Mouse (Mus musculus): ENCODE data around the gene 4933424G06Rik.
A peak's percentile ranks its signal among the peaks of the same experiment; 100 is the strongest.

Gene 4933424G06Rik

DNA sequence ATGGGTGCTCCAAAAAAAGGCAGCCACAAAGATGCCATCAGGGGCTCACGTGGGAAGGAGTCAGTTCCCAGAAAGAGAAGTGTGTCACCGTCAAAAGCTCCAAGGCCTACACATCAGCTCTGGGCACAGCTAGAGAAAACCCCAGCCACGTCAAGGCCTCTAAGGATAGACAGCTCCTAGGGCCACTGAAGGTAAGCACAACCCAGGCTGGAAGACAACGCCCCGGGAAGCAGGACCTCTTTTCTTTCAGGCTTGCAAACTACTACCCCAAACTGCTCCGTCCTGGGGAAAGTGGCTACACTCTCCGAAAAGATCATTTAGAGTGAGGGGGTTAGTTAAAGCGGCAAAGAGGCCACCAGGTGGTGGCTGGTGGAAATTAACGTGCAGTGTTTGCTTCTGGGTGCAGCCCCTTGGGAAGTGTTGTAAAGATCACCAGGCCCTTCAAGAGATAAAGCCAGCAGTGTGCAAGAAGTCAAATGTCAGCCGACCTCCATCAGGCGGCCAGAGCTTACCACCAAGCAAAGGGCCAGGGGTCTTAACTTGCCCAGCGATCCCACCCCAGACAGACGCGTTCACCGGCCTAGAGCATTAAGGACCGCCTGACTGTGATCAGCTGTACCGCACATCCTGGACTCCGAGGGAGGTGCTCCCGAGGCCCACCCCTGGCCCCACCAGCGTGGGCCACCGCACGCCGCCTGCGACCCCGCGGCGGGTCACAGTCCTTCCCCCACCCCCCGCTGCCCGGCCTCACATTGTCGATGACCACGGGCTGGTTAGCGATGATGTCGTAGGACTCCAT, 695 bp upstream of the 4933424G06Rik start:
- peak; percentile 61 for DNase-seq (ENCODE audit: inconsistent ontology term)

DNA sequence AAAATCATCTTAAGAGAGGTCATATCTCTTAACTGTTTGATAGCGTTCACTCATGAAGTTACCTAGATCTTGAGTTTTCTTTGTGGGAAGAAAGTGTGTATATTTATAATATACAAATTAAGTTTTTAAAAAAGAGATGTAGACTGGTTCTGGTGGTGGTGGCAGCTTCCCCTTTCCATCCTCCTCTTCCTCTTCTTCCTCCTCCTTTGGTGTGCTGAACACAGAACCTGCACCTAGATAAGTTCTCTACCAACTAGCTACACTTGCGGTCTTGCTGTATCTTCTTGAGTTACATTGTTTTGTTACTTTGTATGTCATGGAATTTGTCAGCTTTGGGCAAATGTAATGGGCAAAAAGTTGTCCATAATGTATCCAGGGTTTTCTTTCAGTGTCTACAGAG, 1.2 kb downstream of the 4933424G06Rik start:
- no peak for DNase-seq (ENCODE audit: inconsistent ontology term)

DNA sequence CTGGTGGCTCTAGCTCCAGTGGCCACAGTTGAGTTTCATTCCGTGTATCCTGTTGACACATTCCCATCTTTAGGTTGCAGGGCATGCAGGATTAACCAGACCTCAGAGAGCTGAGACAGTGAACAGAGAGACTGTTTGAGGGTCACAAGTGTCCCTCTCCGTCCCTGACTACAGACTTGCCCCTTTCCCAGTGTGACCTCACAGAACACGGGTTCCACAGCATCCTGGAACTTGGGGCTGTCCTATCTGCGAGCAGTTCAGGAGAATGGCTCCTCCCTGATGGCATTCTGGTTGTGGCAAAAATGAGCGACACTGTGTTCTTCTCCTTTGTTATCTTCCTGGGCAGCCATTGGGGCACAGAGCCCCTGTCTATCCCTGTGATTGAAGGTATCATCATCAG, 4.4 kb downstream of the 4933424G06Rik start, which contains the start of gene Actr1b:
Actr1b (minus strand) TSS at position 112 of the 400 bp plus-strand sequence.
- DNase-seq (ENCODE audit: inconsistent ontology term): no peak

DNA sequence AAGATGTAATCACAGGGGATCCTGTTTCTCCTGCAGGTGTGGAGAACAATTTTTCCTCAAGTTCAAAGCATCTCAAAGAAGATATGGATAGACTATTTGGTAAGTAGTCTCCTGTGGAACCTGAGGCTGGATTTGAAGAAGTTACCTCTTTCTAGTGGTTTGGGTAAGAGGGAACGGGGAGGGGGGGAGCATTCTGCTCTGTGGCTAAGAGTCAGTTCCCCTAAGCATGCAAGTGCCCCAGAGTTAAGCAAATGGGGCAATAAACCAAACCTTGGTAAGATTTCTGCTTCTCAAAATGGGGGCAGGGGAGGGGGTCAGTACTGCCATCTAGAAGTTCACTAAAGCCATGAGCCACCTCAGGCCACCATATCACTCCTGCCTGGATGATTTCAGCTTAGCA, 8.8 kb downstream of the 4933424G06Rik start:
- no peak for DNase-seq (ENCODE audit: inconsistent ontology term)

DNA sequence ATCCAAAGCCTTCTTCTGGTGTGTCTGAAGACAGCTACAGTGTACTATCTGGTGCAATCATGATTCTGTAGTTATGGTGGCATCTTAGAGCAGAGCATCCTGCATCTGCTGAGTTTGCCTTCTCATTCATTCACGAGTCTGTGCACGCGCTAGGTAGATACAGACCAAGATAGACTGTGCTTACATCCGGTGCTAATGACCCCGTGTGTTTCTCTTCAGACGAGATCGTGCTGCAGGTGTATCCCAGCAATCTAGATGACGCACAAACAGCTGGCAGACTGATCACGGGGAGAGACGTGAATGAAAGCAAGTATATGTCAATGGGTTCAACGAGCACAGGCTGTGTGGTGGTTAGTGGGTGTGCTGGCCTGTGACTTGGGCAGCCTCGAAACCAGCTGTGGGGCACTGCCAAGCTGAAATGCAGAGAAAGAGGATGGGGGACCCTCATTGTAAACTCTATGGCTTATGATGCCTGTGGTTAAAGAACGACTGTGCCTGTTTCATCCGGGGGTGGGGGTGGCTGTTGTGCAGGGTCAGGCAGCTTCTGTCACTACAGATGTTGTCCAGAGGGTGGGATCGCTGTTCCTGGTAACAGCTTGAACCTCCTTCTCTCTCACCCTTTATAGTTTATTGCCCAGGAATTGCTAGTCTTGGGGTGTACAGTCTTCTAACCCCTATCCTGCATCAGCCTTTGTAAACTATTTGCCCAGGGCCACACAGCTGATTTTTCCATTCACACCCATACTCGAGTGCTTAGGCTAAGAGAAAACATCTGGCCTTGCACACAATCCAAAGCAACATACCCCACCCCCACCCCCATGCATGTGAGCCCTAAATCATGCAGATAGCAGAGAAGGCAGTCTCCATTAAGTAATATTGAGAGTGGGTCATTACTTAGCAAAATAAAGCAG, 13.5 kb downstream of the 4933424G06Rik start:
- DNase-seq (ENCODE audit: inconsistent ontology term): no peak

DNA sequence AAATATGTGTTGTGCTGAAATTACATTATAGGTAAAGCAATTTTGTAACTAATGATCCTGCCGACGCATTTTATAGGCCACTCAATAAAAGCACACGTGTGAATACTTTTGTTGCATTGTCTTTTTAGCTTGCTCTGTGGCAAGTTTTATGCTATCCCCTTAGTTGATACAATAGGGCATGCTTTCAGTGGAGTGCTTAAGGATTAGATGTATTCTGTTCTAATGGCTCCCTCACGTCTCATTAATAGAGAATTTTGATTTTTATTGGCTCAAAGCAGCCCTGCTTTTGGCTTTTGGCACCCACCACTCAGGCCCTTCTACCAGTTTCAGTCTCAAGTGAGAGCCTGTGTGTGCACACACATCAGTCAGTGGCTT, 14.1 kb downstream of the 4933424G06Rik start:
- DNase-seq (ENCODE audit: inconsistent ontology term): no peak

DNA sequence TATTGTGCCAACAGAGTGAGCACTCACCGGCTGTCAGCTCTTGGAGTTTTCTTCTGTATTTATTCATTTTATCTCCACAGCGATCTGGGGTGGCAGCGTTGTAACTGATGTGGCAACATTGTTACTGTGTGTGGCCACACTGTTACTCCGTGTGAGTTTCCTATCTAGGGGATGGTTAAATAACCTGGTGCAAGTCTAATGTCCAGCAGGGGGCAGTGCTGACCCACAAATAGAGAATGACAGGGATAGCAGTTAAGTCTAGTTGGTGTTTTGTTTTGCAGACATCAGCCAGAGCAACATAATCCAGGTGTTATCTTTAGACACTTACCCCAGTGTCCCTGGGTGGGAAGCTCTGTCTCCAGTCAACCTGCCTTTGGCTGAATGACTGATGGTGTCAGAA, 27.4 kb downstream of the 4933424G06Rik start:
- DNase-seq (ENCODE audit: inconsistent ontology term): peak; percentile 63

DNA sequence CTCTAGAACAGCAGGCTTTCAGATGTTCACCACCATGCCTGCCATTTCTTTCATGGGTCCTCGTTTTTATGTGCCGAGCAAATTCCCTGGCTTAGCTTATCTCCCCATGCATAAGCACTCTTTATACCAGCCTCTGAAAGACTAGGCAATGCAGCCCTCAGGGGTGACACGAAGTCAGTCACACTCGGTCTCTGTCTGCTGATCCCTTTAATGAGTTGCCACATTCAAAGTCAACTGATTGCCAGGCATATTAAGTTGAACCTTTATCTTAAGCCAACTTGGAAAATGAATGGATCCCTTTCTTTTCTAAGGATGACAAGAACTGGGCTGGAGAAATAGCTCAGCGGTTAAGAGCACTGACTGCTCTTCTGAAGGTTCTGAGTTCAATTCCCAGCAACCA, 29.3 kb downstream of the 4933424G06Rik start:
- DNase-seq (ENCODE audit: inconsistent ontology term): no peak

DNA sequence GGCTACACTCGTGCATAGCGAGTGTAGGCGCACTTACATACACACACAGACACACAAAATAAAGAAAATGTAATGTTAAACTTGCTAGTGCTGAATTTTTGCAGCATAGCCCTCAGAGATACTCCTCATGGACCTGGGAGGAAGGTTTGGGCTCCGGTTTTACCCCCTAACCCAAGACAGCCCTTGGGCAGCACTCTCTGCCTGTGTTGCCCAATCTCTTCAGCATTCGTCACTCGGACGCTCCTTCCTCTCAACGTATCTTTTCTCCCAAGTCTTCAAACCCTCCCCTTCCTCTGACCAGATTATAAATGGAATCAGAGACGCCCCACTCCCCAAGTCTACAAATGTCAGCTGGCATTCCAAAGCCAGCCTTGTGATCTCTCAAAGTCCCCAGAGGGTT, 33.1 kb downstream of the 4933424G06Rik start:
- DNase-seq (ENCODE audit: inconsistent ontology term): no peak

DNA sequence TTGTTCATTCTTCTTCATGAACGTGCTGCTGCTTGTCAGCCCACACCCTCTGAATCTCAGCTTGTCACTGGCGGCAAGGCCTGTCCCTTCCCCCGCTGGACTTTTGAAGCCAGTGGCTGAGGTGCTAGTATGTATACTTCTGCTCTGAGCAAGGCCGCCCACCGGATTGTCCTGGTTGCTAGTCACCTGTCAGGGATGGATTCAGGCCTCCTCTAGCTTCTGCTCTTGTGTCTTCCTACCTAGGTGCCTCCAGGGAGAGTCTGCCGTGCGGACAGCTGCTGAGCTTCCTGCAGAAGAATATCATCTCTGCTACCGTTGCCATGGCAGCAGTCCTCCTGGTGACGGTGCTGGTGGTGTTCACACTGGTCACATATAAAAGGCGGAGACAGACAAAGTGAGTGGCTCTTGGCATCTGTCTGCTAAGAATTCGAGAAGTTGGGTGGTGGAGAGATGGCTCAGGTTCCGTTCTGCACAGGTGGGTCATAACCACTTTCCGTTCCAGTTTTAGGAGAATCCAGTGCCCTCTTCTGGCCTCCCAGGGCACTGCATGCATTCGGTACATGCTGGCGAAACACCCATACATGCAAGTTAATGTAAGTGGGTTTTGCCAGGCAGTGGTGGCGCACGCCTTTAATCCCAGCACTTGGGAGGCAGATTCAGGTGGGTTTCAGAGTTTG, 34.5 kb downstream of the 4933424G06Rik start:
- DNase-seq (ENCODE audit: inconsistent ontology term): peak; percentile 39

DNA sequence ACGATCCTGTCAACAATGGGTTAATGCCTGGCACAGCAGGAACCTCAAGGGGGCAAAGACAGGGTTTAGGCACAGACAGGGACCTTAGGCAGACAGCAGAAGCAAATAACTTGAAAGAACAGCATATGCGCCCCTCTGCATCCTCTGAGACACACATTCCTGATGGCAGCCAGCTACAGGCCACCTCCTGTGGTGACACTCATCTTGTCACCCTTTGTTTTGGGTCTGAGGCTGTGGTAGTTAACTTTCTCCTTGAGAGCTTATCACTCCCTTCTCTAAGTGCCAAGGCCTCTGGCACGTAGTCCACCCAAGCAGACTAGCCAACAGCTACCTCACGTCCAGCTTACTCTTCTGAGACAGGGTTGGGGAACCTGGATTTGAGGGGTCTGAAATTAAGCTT, 35.7 kb downstream of the 4933424G06Rik start:
- no peak for DNase-seq (ENCODE audit: inconsistent ontology term)

DNA sequence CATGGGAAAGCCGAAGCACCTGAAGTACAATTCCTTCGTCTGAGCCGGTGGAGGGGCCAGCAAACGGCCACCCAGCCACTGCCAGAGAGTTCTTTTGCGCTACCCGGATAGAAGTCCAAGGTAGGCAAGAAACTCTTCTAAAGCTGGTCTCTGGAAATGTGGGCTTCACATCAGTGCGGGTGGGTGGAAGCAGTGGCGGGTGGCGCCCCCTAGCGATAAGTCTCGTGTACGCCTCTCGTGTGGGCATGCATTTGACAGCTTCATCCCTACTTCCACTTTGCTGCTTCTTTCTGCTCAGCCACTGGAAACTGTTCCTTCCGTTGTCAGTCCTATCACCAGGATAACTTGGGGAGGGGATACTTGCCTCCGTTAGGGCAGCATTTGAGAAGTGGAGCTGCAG, 36.5 kb downstream of the 4933424G06Rik start:
- DNase-seq (ENCODE audit: inconsistent ontology term): no peak

DNA sequence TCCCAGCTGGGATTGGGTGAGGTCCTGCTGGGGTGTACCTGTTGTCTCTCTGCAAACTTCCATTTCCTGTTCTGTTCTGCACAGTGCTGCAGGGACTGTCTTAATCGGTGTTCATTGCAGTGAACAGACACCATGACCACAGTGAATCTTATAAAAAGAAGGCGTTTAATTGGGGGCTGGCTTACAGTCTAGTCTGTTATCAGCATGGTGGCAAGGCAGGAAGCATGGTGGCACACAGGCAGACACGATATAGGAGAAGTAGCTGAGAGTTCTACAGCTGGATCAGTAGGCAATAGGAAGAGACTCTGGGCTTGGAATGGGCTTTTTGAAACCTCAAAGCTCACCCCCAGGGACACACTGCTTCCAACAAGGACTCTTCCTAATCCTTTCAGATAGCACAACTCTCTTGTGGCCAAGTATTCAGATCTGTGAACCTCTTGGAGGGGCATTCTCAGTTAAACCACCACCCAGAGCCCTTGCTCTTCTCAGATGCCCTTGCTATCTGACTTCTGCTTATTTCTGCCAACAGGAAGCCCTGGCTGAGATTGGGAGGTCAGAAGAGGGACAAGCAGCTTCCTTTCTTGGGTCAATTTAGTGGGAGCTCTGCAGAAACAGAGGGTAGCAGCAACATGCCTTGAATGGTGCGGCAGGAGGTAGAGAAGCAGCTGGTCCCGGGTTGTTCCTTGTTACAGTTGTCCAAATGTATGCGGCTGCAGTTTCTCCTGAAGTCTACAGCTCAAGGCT, 44.2 kb downstream of the 4933424G06Rik start:
- no peak for DNase-seq (ENCODE audit: inconsistent ontology term)

DNA sequence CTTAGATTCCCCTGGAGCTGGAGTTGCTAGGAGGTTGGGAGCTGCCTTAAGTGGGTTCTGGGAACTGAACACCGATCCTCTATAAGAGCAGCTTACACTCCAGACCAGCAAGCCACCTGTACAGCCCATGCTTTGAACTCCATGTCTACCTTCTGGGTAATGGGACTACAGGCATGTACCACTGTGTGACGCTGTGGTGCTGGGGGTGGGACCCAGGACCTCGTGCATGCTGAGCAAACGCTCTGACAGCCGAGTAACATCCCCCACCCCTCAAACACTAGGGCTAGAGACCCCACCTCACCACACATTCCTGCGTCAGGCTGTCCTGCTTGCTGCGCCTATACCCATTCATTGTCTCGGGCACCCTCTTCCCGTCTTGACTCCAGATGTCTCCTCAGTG, 48.6 kb downstream of the 4933424G06Rik start:
- DNase-seq (ENCODE audit: inconsistent ontology term): no peak

DNA sequence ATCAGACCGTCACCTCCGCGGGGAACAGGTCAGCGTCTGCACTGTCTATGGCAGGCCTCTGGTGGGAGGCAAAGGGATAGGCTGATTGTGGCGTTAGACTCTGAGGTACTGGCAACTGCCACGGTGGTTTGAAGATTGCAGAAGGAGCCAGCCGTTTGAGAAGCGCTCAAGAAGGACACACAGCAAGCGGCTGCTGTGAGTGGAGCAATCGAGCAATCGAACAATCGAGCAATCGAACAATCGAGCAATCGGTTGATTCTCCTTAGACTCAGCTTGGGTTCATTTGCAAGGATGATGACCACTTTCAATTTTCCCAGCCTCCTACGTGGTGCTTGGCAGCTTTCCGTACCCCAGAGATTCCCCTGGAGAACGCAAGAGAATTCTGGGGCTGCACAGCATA, 49.1 kb downstream of the 4933424G06Rik start:
- DNase-seq (ENCODE audit: inconsistent ontology term): no peak

DNA sequence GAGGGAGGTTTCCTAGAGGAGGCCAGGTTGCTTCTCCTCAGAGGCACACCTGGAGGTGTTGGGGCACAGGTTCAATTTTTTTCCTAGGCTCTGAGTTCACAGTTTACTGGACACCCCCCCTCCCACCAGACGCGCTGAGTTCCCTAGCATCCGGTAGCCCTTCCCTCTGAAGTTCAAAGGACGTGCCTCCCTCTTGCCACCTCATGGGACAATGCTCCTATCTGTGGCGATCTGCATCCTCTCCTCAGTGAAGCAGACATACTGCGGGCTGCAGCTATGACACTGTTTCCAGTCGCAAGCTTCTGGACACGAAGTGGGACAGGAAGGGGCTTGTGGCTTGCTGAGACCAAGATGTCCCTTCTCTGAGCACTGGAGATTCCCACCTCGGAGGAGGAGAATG, 50.5 kb downstream of the 4933424G06Rik start:
- DNase-seq (ENCODE audit: inconsistent ontology term): no peak

DNA sequence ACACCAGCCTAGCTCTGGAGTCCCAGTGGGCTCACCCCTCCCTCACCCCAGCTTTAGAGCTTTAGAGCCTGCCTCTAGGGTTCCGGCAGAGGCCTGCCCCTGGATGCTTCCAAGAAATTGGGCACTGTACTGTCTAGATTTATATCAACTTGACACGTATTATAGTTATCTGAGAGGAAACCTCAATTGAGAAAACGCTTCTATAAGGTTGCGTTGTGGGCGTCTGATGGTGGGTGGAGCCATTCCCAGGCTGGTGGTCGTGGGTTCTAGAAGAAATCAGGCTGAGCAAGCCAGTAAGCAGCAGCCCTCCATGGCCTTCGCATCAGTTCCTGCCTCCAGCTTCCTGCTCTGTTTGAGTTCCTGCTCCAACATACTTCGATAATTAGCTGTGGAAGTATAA, 51.1 kb downstream of the 4933424G06Rik start:
- DNase-seq (ENCODE audit: inconsistent ontology term): no peak

DNA sequence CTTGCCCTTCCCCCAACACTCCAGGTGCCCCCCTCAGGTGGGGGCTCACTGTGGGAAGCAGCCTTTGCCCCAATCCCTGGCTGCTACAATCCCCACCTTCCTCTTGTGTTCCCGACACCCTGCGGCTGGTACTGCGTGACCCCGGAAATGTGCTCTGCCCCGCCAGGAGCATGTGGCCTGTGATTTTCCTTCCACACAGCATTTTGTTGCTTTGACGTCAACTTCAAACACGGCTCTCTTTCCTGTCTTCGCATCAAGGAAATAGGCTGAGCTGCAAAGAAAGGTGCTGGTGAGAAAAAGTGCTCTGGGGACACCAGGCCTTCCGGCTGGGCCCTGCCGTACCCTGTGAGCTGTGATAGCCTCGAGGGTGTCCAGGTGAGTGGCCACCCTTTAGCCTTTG, 51.6 kb downstream of the 4933424G06Rik start, which contains the start of gene Zap70:
Zap70 (plus strand) TSS at position 231 of the 400 bp plus-strand sequence.
- DNase-seq (ENCODE audit: inconsistent ontology term): no peak

DNA sequence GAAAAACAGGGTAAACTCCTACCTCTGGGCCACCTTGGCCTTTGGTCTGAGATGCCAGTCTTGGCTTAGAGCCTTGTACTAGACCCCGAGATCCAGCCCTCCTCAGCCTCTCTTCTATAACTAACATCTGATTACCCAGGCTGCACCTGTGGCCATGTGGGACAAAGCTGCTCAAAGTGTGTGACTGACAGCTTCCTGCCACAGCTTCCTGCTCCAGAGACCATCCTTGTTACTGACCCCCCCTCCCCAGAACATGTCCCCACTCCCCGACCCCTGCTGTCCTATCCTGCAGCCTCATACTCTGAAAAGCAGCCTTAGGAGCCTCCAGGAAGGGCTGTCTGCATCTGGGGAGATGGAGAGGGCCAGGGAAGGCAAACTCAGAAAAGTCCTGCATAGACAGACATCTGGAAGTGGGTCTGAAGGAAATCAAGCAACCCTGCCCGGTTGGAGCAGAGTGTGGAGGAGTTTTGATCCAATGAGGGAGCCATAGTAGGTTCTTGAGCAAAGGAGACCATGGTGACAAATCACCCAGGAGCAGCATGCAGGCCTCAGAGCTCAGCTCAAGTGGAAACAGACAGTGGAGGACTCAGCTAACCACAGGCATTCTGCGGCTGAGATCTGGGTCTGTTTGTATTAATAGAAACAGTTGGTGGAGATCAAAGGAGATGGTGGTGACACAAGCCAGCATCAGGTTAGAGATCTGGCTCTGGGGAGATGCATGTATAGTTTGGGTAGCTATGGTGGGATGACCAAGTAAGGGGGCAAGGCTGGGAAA, 56.7 kb downstream of the 4933424G06Rik start:
- DNase-seq (ENCODE audit: inconsistent ontology term): peak; percentile 89

DNA sequence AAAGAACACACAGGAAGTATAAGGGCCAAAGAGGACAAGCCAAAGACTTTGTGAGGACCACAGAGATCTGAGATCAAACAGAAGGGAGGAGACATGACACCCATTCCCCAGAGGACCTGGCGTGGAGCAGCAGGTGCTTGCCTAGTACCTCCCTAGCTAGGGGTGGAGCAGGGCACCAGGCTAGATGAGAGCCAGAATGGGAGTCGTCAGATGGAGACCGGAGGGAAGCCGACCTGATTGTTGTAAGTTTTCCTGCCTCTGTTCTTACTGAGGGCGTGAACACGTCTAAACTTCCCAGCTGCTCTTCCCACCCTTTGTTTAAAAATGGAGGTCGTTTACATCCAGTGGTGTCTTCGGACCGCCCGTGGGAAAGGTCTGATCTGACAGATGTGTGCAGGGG, 57.4 kb downstream of the 4933424G06Rik start:
- DNase-seq (ENCODE audit: inconsistent ontology term): no peak

DNA sequence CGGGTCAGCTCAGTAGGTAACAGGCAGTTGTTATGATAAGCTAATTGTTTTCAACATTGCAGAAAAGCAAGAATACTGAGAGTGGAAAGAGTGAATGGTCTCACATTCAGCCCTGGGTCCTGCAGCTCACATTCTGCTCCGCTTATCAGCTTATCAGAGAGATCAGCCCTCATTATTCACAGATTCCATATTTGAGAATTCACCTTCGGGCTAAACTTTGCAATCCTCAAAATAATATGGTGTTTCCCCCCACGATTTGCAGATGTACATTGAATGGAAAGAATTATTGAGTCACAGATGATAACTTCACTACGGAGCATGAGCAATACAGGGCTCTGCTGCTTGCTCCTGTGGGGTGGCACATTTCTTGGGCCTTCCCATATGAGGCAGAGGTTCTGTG, 58.8 kb downstream of the 4933424G06Rik start:
- DNase-seq (ENCODE audit: inconsistent ontology term): no peak
